Mouse (Mus musculus) layer of hippocampus, adult 8-10 months (tissue): ENCODE measurements at regions not wholly inside any gene's neighbourhood (a gene's known extent, or its start where the extent isn't known, plus 50 kb on each side); places are given as distances from the start of the nearest gene placed in this dataset.

Source experiments
- DNase-seq, 2 experiments: peaks; one replicate each; pipeline ENCODE4 v3.0.0; 2022; ENCODE audit warnings: low spot score in 2 of 2

DNA sequence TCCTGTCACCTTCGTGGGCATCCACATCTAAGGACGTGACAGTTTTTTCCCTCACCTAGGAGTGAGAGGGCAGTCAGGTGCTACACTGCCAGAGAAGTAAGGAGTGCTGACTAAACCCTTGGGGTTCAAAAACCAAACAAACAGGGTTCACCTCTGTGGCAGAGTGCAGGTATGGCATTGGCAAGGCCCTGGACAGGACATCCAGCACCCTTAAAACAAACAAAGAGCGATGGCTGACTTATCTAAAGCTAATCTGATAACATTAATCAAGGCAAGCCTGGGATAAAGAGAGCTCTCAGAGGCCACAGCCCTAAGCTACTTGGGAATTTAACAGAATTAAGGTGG, 74.1 kb upstream of the Slc45a1 start:
- no peak for DNase-seq

DNA sequence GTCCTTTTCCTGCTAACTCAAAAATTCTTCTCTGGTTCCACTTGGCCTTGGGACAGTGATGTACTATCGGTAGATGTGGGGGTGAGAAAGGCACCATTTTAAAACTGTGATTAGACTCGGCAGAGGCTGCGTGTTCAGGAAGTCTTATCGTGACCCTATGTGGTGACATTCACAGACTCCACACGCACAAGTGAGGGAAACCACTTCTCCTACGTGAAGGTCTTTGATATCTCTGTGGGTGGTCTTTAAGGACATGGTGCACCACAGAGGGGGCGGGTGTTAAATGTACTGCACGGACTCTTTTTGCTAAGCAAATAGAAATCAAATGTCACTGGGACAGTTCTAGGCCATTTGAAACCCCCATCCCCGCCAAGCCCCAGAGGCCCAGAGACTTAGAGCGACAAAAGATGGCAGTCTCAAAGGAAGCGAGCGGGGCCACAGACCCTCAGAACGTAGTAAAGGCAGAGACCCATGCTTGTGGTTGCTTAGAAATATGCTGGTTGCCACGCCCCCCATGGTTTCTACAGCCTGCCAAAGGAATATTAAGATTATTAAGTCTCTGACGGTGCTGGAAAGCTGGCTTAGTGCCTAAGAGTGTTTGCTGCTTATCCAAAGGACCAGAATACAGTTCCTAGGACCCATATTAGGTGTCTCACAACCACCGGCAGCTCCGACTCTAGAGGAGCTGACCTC, 73.6 kb upstream of the Slc45a1 start:
- DNase-seq, result no peak

DNA sequence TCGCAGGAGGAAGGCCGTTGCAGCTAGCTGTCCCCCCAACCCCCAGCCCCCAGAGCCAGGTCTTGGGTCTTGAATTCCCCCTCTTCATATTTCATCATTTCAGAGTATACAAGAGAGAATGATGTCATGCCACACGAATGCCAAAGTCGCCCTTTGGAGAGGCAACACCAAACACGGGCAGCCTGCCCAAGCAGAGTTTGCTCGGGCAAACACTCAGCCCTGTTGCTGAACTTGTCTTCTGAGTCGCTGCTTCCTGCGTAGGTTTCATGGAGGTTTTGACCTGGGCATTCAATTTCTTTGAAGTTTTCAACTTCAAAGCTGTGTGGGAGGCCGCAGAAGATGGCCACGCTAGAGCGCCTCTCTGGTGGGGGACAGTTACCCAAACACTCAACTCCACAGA, 72.8 kb upstream of the Slc45a1 start:
- DNase-seq, result no peak

DNA sequence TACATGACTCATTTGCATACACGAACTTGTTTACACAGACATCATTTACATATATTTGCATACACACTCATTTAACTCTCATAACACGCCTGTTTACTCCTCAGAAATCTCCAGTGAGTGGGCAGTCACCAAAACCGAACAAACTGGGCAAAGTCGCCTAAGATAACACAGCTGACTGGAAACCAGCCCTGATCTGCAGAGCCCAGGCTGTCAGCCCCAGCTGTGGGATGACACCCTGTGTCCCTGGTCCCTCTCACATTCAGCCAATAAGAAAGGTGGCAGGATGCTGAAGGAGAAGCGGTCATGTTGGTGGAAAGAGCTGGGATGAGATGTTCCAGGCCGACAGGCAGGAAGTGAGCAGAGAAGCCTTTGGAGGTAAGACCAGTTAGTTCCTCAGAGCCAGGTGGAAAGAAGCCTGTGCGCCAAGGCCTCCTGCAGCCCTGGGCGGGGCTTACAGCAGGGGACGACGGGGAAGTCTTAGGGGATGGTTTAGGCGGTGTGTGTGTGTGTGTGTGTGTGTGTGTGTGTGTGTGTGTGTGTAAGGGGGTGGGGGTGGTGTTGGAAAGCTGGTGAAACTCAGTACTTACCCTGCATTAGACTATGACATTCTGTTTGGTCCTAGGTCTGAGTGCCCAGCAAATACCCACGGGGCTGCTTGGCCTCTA, 69.8 kb upstream of the Slc45a1 start:
- no peak for DNase-seq

DNA sequence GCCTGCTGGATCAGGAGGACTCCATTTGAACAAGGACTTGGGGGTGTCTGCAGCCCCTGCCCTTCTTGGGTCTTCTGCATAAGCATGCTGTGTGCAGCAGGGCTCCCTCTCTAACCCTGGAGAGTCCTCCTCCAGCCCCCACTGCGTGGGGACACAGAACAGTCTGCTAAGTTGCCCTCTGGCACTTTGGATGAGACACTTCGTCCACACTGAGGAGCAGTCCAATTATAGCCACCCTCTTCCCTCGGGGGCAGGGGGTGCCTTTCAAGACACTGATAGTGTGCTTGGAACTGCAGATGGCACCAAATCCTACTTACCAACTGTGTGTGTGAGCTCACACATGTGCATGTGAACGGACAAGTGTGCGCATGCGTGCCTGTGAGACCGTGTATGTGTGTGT, 65.9 kb upstream of the Slc45a1 start:
- DNase-seq, result no peak

DNA sequence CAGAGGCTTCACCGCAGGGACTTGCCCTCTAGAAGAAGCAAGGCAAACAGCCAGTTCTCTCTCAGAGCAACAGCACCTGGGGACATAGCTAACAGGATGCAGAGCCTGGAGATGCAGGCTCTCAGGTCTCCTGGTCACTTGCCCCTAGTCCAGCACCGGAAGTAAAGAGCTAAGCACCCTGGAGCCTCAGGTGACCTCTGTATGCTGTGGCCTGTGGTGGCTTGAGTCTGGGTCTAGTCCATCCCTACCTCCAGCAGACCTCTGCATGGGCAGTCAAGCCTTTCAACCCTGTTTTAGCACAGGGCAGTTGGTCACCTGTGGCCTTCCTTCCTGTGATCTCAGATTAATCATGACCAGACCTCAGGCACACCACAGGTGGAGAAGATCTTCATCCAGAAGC, 63.1 kb upstream of the Slc45a1 start:
- no peak for DNase-seq

DNA sequence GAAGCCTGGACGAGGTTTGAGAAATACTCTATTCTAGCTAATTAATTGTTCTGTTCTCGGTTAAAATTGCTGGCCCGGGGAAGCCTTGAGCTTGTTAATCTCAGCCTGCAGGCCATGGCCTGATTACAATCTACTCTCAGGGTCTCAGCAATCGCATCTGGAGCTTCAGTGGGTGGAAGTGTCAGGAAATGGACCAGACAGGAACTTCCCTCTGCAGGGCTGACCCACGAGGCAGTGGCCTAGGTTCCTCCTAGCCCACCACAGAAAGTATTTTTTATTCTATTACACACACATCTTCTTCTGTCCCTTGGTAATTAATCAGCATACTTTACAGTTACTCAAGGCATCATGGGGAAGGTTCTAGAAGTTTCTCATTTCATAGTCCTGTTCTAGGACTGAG, 61.3 kb upstream of the Slc45a1 start:
- no peak for DNase-seq

DNA sequence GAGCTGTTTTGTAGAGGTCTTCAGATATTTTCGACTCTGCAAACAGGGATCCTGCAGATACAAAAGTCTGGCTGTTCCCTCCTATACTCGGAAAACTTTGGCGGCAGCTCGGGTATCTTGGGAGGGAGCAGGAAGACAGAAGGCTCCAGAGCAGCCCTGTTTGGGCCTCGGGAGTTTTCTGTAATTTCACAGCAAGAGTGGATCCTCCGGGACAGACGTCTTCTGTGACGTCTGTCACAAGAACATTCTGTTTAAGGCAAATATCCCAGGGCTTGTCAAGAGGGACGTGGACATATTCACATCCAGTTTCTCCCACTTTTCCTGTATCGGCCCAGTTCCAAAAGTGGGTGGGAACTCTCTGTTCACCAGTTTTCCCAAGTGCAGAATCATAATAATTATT, 60.9 kb upstream of the Slc45a1 start:
- DNase-seq, result peak in 1 of 2 experiments; percentile 32

DNA sequence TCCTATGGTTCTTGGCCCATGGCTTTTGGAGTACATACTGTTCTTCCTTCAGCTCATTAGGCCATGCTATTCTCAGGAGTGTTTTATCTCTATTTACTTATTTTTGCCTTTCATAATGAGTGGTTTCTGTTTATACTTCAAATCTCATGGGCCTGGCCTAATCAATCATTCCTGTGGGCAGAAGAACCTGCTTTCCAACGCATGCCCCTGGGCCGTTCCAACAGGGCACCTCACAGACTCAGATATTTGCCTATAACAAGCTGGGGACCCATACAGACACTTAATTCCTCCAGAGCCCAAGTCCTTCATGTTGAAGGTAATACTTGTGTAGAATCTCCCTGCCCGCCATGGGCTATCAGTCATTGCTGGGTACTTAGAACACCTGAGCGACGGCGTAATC, 59.7 kb upstream of the Slc45a1 start:
- DNase-seq, result no peak

DNA sequence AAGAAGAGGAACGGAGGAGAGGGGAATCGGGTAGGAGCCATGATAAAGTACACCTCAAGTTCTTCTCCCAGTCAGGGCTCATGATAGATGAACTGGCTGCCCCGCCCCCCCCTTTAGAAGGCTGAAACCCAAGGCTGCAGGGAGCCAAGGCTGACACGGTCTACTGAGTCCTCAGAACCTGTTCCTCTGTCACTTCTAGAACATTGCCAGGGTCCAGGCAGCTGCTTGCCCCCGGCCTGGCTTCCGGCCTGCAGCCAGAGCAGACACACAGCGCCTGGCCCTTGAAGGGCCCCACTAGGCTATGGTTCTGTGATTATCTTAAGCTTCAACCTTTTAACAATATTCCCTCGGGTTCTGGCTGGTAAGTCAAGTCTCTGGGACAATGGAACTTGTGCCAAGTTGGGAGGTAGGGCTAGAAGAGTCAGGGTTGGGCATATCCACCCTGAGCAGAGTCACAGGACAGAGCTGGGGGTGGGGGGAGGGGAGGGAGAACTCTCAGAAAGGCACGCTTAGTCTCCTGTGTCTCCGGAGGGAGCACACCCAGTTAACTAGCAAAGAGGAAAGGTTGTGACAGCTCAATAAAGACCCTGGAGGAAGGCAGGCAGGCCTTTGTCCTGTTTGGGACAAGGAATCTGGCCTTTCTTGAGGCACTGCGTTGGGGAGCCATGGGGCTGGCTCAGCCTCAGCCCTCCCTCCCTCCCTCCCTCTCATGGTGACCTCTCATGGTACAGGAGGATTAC, 57.6 kb upstream of the Slc45a1 start:
- DNase-seq, result no peak

DNA sequence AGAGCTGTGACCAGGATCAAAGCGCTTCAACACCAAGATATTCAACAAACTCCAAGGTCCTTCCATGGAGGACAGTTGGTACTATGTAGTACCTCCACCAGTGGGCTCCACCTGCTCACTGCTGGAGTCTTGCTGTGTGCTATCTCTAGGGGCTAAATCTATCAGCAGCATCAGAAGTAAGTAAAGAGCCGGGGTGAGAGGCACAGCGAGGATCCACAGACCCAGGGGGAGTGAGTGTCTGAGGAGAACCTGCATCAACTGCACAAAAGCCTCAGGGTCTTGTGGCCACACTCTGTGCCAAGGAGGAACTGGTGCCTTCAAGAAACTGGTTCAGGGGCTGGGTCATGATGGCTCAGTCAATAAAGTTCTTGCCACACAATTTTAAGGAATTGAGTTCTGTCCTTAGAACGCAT, 56.6 kb upstream of the Slc45a1 start:
- DNase-seq, result no peak

DNA sequence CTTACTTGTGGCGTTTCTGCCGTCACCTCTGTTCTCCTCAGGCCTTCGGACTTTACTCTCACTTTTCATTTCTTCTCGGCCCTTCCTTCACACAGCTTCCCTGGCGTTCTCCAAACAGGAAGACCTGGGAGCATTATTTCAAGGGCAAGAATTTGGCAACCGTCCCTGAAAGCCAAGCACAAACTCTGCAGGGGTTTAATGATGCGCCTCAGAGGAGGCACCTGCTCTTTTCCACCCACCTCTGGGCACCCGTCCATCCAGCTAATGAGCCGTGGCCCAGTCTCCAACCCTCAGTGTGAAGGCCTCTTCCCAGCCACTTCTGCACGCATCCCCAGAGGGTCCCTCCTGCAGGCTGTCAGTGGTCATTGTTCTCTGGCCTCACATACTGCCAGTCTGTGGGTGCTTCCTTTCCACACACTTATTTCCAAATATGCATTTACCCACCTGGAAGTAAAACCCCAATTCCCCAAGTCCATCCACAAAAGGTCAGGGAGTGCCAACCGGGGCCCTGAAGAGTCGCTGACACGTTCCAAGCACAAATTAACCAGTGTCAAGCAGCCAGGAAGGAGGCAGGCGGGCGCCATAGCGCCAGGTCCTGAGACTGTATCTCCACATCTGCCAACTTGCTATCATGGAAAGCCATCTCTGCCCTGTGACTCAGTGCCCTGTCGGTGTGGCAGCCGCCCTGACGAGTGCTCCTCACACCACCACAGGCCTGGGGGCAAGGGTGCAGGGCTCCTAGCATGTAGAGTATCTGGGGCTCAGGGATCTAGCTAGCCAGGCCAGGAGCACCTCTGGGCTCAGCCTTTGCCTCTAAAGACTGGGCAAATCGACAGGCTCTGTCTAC, 56.0 kb upstream of the Slc45a1 start:
- DNase-seq, result no peak

DNA sequence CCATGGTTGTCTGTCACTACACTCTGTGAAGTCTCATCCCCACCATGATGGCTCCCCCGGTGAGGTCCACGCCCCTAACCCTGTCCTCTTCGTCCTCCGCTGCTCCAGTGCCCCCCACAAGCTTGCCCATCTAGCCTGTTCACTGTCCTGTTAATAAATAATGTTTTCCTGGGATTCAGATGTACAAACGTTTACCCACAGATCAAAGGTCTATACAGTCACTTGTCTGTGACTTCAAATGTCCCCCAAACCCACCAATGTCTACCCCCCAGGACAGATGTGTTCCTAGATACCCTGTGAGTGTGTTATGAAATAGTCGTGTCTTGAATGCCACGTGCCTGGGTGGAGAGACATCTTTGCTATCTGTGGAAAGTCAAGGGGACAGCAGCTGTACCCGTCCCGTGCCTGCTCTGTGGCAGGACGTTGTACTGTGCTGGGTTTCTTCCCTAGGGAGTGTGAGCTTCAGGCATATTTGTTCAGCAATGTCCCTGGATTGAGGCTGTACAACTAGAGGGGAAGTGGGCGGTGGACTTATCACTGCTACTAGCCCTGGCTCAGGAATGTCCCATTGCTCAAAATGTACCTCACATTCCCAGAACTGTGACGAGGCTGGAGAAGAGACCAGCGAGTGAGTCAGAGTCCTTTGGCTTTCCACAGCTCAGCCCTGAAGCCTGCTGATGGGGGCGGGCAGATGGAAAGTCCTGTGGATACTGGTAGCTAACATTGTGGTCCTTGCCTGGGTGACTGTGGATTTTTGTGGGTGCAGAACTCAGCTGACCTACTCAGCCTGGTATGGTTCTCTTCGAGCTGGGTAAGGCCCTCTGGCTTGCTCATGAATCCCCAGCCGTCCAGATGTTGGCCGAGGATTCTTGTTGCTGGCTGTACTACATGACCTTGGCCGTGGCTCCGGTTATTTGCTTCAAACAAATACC, 55.1 kb upstream of the Slc45a1 start:
- DNase-seq, result no peak

DNA sequence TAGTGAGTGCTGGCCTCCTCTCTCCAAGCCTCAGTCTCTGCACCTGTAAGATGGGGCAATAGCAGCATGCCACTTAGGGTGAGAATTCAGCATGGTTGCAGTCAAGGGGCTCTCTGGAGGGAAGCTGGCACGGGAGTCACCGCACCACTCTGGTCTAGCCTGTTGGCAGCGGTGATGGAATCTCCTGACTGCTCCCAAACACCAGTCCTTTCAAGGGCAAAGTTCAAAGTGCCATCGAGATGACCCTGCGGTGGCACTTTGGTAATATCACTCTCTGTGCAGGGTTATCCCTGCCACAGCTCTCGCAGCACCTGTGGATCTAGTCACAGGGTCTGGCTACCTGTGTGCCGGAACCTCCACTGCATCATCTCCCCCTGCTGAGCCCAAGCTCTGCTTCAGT, 54.3 kb upstream of the Slc45a1 start:
- no peak for DNase-seq

DNA sequence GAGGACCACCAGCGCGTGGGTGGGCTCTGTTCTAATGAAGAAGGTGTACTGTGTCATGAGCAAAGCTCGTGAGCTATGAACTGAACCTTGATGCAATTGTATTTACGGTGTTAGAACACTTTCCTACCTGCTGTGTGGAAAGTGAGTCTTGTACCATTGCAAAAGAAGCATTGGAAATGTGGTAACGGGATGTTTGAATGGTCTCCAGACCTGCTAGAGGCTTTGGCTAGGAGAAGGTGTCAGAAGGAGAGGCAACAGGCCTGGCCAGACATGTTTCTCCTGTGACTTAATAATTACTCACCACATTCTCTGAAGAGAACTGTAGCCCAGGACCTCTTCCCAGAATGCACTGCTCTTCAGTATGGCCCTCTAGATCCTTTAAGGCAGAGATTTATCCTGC, 51.3 kb upstream of the Slc45a1 start:
- no peak for DNase-seq
